Mouse (Mus musculus) embryo, embryonic 11.5 days (tissue): Measurements from ENCODE around the gene C130050O18Rik.

Experiments
- DNase-seq: peaks from one replicate; pipeline ENCODE4 v3.0.0-alpha.2; 2012; ENCODE audit warnings: low read depth, low spot score

Gene C130050O18Rik

GRCm38 (mm10) chr5:139425198-139425597, 20.1 kb downstream of the C130050O18Rik start:
- no peak for DNase-seq

GRCm38 (mm10) chr5:139427001-139427400, 21.9 kb downstream of the C130050O18Rik start:
- DNase-seq = no peak

GRCm38 (mm10) chr5:139427989-139428388, 22.9 kb downstream of the C130050O18Rik start:
- DNase-seq = no peak

GRCm38 (mm10) chr5:139429818-139430341, 24.8 kb downstream of the C130050O18Rik start:
- DNase-seq = no peak

GRCm38 (mm10) chr5:139432333-139432732, 27.3 kb downstream of the C130050O18Rik start:
- no peak for DNase-seq

- no peak for DNase-seq
Observed at GRCm38 (mm10) chr5:139432747-139433508, 27.8 kb downstream of the C130050O18Rik start.

GRCm38 (mm10) chr5:139433842-139434568, 28.9 kb downstream of the C130050O18Rik start:
- DNase-seq = no peak

- no peak for DNase-seq
Observed at GRCm38 (mm10) chr5:139434940-139435339, 29.9 kb downstream of the C130050O18Rik start.

GRCm38 (mm10) chr5:139437769-139438168, 32.7 kb downstream of the C130050O18Rik start:
- DNase-seq = no peak

GRCm38 (mm10) chr5:139438440-139438839, 33.4 kb downstream of the C130050O18Rik start:
- DNase-seq = no peak

GRCm38 (mm10) chr5:139440451-139440850, 35.4 kb downstream of the C130050O18Rik start:
- DNase-seq = no peak

- DNase-seq = no peak
Observed at GRCm38 (mm10) chr5:139440926-139441725, 36.0 kb downstream of the C130050O18Rik start.

- no peak for DNase-seq
Observed at GRCm38 (mm10) chr5:139441726-139442018, 36.6 kb downstream of the C130050O18Rik start.

GRCm38 (mm10) chr5:139442428-139442827, 37.3 kb downstream of the C130050O18Rik start:
- no peak for DNase-seq

GRCm38 (mm10) chr5:139442962-139443361, 37.9 kb downstream of the C130050O18Rik start:
- DNase-seq = no peak

GRCm38 (mm10) chr5:139445258-139445657, 40.2 kb downstream of the C130050O18Rik start:
- DNase-seq = no peak

- no peak for DNase-seq
Observed at GRCm38 (mm10) chr5:139448025-139448424, 42.9 kb downstream of the C130050O18Rik start.

- no peak for DNase-seq
Observed at GRCm38 (mm10) chr5:139449161-139449791, 44.2 kb downstream of the C130050O18Rik start.

GRCm38 (mm10) chr5:139449926-139450325, 44.8 kb downstream of the C130050O18Rik start:
- no peak for DNase-seq

GRCm38 (mm10) chr5:139453031-139453430, 48.0 kb downstream of the C130050O18Rik start:
- no peak for DNase-seq

GRCm38 (mm10) chr5:139455166-139455565, 50.1 kb downstream of the C130050O18Rik start:
- no peak for DNase-seq
